Mouse (Mus musculus) cerebellum, adult 11-12 months (tissue): ENCODE results near the gene Olfr845.

Experiments
- DNase-seq: peaks from one replicate; pipeline ENCODE4 v3.0.0; 2022

Olfr845 gene

DNA sequence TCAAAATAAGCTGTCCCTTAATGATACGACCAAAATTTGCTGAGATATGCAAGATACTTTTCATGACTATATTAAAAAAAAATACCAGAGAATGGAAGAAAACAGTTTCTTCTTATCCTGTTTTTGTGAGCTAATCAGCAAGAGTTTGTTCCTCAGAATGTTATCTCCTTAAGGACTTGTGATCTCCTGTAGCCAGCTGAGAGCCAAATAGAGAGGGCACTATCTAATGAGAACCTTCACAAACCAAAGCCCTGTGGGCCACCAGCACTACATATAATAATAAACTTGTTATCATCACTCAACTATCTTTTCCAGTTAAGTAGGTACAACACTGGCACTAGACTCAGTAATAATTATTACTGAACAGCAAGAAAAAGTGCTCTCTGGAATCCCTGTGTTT, at the start of gene Olfr845:
Gene Olfr845 (plus strand): TSS at position 301 of the 400 bp plus-strand sequence.
- DNase-seq = no peak

DNA sequence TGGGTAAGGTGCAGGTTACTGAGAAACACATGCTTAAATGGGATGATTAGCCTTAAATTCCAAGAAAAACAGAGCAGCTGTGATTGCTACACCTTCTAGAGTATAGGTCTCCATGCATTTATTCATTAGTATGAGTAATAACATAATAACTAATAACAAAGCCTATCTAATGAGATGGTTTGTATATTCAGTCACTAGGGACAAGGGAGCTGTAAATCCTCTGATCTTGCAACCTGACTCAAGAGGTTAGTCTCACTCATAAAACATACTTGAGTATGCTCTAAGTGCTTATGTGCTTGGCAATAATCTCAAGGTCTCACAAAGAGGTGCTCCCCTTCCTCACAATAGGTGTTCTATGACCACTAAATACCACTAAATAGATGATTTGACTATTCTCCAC, 20.2 kb upstream of the Olfr845 start, which contains the start of gene Olfr844:
Gene Olfr844 (plus strand): TSS at position 301 of the 400 bp plus-strand sequence.
- DNase-seq = no peak

DNA sequence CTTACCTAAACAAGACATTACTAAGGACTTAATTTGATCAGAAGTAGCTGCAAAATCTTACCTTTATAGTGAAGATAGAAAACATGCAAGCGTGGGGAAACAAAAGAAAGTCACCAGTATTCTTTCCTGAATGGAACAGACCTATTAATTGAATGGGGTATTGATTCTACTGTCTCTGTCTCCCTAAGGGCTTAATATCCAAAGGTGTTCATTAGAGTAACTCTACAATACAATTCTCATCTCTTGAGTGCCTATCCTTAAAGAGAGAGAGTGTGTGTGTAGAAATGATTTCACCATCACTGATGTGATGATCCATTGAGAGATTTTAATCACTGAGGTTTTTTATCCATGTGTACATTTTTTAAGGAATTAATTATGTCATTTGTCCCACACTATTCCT, 27.6 kb downstream of the Olfr845 start, which contains the start of gene Olfr846:
Gene Olfr846 (minus strand): TSS at position 101 of the 400 bp plus-strand sequence.
- no peak for DNase-seq

DNA sequence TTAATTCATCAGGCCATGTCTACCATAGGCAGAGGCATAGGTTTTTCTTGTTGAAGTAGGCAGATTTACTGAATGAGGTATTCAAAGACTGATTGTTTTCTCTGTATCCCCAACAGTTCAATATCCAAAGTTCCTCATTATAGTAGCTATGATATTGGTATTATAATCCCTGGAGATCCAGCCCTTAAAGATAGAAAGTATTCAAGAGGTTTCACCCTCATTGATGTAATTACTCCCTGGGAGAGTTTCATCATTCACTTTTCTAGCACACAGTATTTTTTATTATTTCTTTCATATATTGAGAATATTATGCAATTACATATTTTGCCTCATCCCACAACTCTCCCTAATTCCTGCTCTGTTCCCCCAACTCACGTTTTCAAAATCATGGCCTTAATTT, 42.3 kb downstream of the Olfr845 start, which contains the start of gene Olfr847:
Gene Olfr847 (minus strand): TSS at position 101 of the 400 bp plus-strand sequence.
- DNase-seq = no peak
